Mouse (Mus musculus): Measurements from ENCODE around the gene Ski.

DNA sequence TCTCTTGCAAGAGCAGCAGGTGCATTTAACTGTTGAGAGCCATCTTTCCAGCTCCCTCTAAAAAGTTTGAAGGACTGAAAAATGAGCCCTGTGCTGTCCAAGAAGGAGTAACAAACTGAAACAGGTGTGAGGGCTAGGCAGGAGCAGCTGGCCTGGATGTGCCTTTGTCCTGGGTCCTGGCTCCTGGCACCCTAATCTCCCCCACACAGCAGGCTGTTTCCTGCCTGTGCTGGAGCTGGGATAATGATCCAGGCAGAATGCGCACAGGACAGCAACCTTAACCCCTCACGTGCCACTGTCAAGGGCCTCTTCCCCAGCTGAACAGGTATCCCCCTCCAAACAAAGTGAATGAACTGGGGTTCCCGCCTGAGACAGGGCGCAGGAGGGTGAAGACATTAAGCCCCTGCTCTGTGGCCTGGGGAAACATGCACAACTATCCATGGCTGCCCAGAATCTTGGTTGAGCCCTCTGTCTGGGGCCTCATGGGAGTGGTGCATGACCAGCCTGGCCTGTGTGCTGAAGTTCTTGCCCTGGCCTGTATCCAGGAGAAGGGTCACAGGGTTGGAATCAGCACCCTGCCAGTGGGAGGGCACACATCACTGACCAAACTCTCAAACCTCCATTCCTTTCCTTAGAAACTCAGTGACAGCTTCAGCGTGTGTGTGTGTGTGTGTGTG is 86.3 kb downstream of the Ski start:
- no peak for TF ChIP-seq CTCF (IDR thresholded peaks at IDR 0.05)
- TF ChIP-seq EP300 (IDR thresholded peaks at IDR 0.05), result no peak
